Mouse (Mus musculus) gastrocnemius, postnatal 36 days (tissue): Measurements from ENCODE around the gene Snx25. TPM values are rescaled to one million over a fixed set of nuclear protein-coding genes. Genes with fewer than 3 reads are reported as not detected.

ENCODE experiments used
- DNase-seq, 2 experiments: peaks; one replicate each; pipeline ENCODE4 v3.0.0; 2022
- intact Hi-C: fragments of 180-260 bp; cut with DNase I; formaldehyde crosslinking; loops from one replicate; pipeline ENCODE4 v1.15.1; 2025
- total RNA-seq, 2 experiments: library from RNA; stranded (reverse); gene quantifications; 2 replicates each; pipeline ENCODE4 v1.2.3; 2021

Snx25 gene
- total RNA-seq, 2 experiments from 2014 or later = 4.1 to 7.8 TPM

DNA sequence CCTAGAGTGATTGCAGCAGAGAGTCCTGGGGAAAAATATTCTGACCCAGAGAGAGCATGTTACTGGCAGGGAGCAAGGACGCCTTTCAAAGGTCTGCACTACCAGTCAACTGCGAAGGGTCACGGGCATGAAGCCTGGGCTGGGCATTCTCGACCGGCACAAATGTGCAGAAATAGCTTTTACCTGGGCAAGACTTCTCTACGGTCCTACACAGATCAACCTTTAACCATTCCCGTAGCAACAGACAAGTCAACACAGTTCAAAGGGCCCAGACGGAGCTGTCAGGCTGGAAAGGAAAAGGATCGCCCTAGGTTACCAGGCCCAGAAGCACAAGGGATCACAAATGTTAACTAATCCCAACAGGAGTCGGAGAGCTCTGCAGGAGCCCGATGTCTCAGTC lies 115.7 kb downstream of the Snx25 start:
- DNase-seq = no peak
- intact Hi-C loops = no loop called here

DNA sequence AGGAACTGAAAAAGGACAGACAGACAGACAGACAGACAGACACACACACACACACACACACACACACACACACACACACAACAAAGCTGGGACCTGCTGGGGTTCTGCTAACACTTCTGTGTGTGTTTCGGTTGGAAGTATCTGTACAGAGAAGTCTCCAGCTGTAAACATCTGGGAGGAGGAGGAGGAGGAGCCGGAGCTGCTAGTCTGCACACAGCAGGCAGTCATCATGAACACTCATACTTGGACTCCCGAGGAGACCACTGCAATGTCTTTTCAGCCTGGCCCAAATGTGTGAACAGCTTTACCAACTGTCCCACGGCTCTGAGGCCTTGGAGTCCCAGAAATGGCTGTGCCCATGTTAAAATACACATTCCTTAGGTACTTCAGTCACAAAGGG lies 127.6 kb downstream of the Snx25 start:
- no peak for DNase-seq
- intact Hi-C loops = no loop called here

DNA sequence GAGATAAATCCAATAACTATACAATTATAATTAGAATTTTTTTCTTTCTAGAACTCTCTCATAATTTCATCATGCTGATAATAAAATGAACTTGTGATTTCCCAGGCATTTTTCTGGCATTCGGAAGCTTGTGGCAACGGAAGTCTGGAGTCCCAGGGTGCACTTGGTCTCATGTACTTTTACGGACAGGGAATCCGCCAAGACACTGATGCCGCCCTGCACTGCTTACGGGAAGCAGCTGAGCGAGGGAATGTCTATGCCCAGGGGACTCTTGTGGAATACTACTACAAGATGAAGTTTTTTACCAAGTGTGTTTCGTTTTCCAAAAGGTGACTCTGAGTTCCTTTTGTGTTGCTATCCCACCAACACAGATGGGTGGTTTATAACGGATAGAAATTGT lies 129.2 kb downstream of the Snx25 start:
- no peak for DNase-seq
- intact Hi-C loops = no loop called here

DNA sequence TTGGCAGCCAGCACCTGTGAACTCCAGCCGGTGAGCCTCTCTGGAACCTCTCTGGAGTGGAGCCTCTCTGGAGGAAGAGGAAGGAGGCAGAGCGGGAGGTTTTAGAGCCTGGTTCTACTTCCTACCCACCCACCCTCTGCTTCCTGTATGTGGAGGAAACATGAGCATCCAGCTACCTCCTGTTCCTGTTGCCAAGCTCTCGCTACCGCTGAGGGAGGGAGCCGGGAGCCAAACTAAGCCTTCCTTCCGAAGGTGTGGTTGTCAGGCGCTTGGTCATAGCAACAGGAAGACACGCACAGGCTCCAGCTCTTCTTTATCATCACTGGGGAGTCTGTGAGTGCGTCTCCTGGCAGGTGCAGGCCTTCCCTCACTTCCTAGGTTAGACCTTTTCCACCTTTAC lies 129.8 kb downstream of the Snx25 start:
- no peak for DNase-seq
- intact Hi-C loops = no loop called here

DNA sequence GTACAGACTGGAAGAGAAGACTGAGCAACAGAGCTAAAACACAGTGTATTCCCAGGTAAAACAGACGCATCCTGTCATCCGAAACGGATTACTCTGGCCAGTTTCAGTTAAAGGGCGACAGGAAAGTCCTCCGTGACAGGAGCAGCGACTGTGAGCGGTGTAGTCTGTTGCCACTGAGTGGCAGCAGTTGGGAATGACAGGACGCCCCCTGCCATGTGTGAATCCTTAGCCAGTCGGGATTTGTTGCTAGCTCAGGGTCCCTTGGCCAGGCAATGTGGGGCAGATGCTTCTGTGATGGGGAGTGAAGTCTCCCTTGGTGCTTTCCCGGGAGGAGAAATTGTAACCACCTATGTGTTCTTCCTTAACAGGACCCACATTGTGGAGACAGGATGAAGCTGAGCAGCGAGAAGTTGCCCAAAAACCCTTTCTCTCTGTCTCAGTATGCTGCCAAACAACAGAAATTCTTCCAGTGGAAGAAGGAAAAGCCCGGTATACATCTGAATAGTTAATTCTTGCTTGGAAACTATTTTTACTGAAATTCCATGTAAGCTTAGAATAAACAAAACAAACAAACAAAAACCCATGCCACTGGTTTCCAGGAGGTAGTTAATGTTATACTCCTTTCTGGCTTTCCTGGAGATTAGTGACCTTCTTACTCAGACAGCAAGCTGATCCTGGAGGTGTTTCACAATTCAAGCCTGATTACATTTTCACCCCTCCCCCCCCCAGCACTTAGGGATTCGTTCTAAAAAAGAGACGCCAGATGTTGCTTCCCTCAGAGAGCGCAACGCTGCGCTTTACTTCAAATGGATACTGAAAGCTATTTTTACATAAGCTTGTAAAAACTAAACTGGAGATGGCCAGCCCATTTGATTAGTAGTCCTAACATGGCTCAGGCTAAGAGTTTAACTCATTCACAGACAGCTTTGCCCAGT lies 140.9 kb downstream of the Snx25 start:
- intact Hi-C loops = no loop called here
- DNase-seq = no peak

DNA sequence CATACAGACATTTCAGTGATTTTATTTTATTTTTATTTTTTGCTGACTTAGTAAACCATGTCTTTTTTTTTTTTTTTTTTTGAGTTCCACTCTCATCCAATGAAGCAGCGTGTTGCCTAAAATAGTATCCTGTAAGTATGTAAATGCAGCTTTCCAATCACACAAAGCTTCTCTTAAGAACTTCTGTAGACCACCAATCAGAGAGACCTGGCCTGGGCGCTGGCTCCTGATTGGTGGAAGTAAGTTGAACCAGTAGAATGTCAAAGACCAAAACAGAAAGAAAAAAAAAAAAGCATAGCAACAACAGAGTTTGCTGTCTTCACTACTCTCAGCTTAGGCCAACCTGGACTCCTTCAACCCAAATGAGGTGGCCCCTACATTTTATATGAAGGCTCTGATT lies 141.7 kb downstream of the Snx25 start:
- DNase-seq = no peak
- intact Hi-C loops = no loop called here

DNA sequence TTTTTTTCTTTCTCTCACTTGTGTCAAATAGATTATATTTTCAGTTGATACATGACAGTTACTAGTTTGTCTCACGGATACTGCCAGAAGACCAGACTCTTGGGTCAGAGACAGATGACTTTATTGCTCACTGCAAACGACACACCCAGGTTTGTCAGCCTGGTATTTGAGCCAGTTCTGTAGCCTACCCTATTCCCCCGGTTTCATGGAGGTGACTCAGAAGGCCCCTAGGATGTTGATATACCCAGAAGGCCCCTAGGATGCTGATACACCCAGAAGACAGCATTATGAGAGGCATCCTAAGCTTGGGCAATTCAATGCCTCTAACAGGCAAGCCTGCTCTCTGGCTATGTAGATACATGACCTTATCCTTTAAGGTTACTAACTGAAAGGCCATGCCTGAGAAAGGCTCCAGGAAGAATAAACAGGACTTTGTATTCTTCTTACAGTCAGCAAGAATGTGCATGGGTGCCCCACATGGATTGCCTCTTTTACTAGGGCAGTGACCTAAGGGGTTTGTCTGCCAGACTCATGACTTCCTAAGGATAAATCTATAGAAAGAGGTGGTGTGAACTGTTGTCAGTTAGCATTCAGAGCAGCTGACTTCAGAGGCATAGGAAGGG lies 144.8 kb downstream of the Snx25 start:
- intact Hi-C loops = no loop called here
- DNase-seq = no peak

DNA sequence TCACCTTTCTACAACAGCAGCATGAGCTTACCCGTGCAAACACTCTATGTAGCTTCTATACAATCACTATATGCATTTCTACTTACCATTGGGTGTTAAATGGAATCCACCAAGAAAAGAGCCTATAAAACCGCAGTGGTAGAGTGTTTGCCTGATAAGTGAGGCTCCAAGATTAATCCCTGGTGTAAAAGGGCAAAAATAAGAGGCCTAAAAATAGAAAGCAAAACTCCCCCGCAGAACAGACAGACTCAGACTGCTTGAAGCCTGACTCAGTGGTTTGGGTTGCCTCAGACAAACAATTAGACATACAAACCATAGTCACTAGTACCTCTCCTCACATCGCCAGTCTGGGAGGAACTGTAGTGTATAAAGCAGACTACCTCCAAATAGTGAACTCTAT lies 146.4 kb downstream of the Snx25 start, which contains the start of gene Ankrd37:
TSS of gene Ankrd37 (minus strand) at position 112 of the 400 bp plus-strand sequence.
- no peak for DNase-seq
- intact Hi-C loops = no loop called here

DNA sequence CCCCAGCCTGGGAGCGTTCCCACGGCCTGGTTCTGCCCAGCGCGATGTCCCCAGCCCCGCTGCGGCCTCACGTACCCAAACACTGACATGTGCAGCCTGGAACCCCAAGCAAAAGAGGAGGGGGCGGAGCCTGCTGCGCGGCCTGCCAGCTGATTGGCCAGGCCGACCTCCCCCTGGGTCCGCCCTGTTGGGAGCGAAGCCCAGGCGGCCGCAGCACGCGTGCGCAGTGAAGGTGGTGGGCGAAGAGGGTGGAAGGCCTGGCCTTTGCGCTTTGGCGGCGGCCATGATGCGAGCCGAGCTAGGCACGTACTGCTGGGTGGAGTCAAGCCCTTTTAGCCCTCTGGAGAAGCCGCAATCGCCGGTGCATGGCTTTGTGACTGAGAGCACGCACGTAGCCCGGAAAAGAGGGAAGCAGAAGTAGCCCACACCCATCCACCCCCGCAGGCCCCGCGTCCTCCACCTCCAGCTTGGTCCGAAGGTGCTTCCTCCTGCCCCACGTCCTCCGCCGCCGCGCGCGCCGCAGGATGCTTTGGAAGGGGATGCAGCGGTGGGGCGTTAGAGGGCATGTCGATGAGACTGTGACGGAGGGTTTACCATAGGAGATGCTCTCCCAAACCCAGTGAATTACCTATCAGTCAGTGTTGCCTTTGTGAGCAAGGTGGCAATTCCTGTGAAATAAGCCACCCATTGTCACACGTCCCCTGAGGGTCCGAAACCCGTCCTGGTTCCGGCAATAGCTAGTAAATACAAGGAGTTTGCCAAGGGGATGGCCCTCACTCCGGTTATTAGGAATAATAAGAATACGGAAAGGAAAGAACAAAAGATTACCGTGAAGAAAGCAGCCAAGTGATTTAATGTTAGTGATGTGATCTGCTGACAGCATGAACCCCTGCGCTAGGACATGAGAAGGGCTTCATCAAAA lies 151.9 kb downstream of the Snx25 start:
- intact Hi-C loops = no loop called here
- peak; percentile 99 for DNase-seq

DNA sequence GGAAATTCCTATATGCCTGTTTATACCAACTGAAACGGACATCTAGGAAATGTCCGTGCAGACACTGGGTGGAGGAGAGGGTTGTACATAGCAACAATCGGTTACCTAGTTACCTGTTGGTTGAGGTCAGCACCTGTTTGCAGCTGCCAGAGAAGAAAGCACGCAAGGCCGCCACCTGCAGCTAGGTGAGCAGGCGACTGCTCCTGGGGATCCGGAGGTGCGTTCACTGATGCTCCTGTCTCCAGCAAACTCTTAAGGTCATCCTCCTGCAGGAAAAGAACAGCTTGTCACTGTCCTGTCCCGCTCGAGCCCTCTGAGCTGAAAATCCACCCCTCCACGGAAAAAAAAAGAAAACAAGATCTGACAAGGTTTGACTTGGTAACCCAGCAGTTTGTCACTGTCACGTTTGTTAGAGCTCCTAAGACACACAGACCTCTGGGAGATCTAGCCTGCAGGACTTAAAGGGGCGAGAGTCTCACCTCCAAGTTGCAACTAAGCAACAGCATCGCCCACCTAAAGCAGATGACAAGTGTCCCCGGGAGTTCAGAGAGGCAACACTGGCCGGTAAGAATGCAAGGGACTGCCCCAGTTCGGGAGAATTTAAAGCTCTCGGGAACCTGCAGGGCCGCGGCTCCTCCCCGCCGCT lies 152.7 kb downstream of the Snx25 start, which contains the start of gene Lrp2bp:
TSS of gene Lrp2bp (plus strand) at position 166 of the 646 bp plus-strand sequence.
- intact Hi-C loops = no loop called here
- DNase-seq = no peak

DNA sequence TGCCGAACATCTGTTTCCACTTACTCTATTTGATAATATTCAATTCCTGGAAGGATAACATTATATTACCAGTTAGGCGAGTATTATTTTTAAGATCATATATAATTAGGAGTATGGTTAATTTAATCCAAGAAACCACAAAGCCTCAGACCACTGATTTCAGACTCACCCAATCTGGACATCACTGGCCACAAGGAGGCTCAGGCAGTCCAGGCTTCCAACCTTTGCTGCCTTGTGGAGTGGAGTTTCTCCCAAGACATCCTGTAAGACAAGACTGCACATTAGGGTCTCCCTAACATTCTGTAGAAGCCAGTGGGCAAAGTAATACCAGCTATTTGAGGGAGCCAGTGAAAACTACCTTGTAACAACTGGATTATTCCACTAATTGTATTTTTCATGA lies 153.7 kb downstream of the Snx25 start:
- intact Hi-C loops = no loop called here
- DNase-seq = no peak

DNA sequence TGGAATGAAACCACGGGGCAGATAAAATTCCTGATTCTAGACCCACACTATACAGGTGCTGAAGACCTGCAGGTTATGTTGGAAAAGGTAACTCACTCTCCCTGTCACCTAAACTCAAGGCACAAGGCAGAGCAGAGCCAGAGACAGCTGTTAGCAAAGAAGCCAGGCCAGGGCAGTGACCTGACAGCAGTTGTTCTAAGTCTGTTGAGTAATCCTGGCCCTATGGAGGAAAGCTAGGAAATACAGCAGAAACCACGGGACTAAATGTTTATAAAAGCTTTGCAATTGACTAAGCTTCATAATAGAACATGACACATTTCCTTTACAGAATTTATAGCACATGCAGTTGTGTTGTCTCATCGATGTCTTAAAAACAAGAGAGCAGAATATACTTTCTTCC lies 156.4 kb downstream of the Snx25 start:
- intact Hi-C loops = no loop called here
- DNase-seq = no peak

DNA sequence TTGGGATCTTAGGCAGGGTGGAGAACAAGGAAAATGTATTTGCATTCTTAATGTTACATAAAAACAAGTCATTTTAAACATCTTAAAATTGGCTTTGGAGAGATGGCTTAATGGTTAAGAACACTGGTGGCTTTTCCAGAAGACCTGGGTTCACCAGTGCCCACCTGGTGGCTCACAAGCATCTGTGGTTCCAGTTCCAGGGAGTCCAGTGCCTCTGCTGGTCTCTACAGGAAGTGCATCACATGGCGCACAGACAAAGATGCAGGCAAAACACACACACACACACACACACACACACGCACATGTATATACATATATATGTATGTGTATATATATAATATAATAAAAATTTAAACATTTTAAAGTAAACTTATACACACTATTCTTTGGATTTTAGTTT lies 157.8 kb downstream of the Snx25 start:
- intact Hi-C loops = no loop called here
- no peak for DNase-seq

DNA sequence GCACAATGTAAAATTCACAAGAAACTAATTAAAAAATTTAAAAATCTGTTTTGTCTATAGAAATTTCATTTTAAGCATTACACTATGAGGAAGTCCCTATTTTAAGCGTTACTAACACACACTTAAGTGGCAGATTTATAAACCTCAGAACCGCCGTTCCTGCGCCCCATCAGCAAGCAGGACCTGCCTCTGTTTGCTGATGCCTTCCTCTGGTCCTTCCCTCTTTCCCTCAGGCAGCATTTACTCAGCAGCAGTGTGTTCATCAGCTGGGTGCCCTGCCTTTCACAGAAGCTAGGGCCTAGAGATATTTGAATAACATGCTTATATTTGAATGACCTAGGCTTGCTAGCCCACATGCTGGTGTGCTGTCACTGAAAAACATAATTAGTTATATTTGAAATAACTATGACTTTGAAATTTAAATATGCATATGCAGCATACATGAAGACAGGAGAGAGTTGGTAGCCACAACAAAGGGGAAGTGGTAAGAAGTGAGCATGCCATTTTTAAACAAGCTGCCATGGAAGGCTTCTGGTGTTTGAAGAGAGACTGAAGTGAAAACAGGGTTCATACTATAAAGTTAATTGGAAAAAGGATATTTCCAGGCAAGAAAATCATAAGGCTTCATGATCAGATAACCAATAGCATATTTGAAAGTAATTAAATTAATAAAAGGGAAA lies 161.2 kb downstream of the Snx25 start:
- DNase-seq = no peak
- intact Hi-C loops = no loop called here

DNA sequence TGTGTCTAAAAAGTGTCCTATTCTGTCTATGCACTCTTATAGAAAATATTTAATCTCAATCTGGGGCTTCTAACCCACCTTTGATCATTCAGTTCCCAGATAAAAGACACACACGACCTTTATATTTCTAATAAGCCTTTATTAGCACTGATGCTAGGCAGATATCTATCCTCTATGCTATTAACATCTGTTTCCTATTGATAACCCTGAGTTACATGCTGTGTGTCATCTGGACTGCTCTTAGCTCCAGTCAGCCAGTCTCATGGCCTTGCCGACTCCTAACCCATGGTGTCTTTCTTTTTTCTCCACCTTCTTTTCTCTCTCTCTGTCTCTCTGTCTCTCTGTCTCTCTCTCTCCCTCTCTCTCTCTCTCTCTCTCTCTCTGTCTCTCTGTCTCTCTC lies 163.8 kb downstream of the Snx25 start:
- intact Hi-C loops = no loop called here

DNA sequence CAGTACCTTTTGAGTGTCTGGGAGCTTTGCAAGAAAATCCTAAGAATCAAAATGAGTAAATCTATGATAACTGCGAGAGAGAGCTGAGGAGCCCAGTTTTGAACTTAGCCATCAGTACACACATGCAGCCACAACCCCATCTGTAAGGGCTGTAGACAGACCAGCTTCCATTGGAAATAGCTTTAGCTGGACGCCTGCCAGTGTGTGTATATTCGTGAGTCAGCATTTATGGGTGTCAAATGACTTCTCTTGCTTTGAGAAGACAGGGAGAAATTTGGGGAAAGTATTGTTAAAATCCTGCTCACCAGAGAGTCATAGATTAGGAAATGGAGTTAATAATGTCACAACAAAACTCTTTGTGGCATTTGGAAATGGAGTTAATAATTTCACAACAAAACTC lies 165.3 kb downstream of the Snx25 start:
- DNase-seq = no peak
- intact Hi-C loops = no loop called here

More for the DNA sequence above, 163.8 kb downstream of the Snx25 start:
- no peak for DNase-seq
